Mouse (Mus musculus): Measurements from ENCODE around the gene 2610507B11Rik. TPM values are rescaled to one million over a fixed set of nuclear protein-coding genes. Genes with fewer than 3 reads are reported as not detected.

Gene 2610507B11Rik
- polyA plus RNA-seq (2012; ENCODE audit: low replicate concordance), result 23.0 and 73.1 TPM in 2 replicates

DNA sequence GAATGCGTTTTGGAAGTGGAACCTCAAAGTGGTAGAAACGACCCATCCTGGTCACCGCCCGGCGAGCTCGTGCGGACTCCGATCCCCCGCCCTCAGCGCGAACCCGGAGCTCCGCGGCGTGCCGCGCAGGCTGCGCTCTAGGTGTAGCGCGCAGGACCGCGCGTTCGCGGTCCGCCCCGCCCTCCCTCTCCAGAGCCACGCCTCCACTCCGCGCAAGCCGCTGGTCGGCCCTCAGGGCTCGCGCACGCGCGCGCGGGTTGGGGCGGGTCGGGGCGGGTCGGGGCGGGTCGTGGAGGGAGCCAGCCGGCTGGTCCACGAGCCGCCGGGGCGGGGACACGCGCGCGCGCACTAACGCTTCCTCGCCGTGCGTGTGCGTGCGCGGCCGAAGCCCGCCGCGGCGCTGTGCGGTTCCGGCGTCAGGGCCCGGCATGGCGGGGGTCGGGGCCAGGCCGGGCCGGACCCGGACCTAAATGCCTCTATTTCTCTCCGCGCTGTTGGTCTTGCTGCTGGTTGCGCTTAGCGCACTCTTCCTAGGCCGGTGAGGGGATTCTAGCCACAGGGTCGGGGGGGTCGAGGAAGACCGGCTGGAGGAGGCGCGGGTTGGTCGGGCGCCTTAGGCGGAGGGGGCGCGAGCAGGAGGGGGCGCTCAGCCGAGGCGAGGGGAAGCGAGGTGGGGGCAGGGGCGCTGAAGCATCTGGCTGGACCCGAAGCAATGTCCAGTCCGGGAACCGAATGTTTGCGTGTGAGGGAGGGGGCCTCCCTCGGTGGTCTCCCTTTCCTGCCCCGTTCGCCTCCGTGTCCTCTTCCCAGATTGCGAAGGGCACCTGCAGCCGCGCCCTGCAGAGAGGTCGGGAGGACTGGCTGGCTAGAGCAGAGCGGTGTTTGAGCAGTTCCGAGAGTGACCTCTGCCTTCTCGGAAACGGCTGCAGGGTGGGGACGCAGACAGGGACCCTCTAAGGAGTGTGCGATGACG, at the start of gene 2610507B11Rik:
Gene 2610507B11Rik (plus strand): TSS at position 373 of the 973 bp plus-strand sequence.

DNA sequence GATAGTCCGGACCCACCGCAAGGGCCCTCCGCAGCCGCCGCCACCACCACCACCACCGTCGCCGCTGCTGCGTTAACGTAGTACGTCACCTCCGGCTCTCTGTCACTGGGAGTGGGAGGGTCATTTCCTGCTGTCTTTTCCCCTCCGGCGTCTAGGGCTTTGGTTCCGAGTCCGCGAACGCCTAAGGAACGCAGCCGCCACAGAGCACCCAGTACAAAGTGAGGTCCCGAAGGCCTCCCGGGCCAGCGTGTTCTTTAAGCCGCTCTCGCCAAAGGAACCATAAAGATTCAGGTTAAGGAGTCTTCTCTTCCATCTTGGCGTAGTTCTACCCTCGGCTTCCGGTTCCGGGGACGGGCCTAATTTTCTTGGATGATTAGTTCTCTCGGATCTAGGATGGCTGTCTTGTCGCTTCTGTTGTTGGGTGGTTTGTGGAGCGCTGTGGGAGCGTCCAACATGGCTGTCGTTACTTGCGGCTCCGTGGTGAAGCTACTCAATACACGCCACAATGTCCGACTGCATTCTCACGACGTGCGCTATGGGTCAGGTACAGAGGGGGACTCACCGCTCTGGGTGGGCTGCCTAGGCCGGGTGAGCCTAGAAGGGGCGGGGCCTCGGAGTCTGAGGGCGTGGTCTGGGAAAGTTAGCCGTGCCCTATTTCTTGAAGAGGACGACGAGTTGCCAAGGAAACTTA, 15.8 kb upstream of the 2610507B11Rik start, which contains the start of the genes Sdf2 and Supt6:
Gene Sdf2 (plus strand): TSS at position 120 of the 691 bp plus-strand sequence.
Gene Supt6 (minus strand): TSS at position 361 of the 691 bp plus-strand sequence.

DNA sequence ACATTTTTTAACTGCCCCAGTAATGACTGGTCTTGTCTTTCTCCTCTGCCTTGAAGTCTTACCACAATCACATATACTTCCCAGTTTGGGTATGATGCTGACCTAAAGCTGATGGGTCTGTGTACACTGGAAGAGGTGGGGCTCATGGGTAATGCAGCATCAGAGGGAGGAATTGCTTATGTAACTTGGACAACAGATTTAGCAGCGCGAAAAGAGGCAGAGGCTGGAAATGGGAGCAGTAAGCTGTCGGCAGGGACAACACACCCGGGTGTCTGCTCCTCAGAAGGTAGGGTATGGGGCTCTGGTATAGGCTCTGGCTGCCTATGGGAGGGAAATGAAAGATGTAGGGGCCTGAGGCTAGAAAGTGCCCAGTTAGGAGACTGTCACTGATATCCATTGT, 29.1 kb downstream of the 2610507B11Rik start, which contains the start of gene BC030499:
Gene BC030499 (plus strand): TSS at position 188 of the 400 bp plus-strand sequence.

DNA sequence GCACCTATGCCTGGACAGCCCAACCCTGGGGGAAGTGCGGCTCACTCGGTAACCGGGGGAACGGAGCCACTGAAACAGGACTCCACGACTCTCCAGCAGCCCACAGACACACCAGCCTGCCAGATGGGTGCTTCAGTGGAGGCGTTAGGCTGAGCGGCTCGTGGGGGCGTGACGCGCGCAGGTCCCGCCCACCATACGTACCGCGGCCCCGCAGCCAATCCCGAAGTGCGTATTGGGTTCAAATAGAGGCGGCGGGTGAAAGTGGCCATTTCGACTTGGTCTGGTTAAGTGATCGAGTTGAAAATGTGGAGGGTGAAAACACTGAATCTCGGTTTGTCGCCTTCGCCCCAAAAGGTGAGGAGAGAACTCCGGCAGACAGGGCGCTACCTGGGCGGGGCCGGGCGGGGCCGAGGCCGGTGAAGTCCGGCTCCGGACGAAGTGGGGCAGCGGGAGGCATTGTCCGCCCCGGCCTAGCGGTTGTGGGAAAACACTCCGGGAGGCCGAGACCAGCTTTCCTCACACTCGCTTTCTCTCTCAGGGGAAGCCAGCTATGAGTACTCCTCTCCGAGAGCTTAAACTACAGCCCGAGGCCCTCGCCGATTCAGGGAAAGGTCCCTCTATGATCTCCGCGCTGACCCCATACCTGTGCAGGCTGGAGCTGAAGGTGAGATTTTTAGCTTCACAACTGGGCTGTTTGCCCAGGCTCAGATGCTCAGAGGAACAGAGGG, 40.0 kb downstream of the 2610507B11Rik start, which contains the start of gene Spag5:
Gene Spag5 (plus strand): TSS at position 173 of the 728 bp plus-strand sequence.

GRCm38 (mm10) chr11:78322860-78323259, 61.3 kb downstream of the 2610507B11Rik start, which contains the start of gene Aldoc:
TSS of gene Aldoc (plus strand) at chr11:78322968.

DNA sequence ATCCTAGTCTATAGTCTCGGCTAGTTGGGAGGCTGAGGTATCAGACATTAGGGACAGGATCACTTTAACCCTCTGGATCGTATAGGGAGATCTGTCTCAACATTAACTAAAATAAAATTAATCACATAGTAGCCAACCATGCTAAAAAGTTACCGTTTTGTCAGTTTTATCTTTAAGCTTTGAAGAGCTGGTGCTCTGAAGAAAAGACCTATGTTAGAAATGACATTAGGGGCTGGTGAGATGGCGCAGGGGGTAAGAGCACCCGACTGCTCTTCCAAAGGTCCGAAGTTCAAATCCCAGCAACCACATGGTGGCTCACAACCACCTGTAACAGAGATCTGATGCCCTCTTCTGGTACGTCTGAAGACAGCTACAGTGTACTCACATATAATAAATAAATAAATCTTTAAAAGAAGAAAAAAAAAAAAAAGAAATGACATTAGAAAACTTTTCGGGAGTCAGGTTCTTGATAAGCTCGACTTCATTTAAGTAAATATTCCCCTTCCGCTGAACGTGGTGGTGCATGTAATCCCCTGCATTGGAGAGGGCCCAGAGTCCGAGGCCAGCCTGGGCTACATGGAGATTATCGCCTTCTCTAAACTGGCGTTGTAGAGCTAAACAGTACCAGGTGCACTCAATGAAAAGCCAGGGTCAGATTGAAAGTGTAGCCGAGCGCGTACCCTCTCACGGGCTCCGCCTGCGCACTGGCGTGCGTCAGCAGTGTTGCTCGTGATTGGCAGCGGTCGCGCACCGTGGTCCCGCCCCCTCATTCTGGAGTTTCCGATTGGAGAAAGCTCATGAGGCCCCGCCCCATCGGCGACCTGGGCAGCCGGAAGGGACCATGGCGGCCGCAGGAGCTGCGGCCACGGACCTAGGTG, 66.3 kb downstream of the 2610507B11Rik start, which contains the start of gene Pigs:
Gene Pigs (plus strand): TSS at position 782 of the 878 bp plus-strand sequence.

Other genes with a start within 250 kb of the 2610507B11Rik start
- gene Dhrs13, start 229.5 kb upstream of the 2610507B11Rik start, polyA plus RNA-seq (2012; ENCODE audit: low replicate concordance), result 1.5 and 3.2 TPM in 2 replicates
- gene Flot2, start 223.8 kb upstream of the 2610507B11Rik start, polyA plus RNA-seq (2012; ENCODE audit: low replicate concordance), result 28.2 and 40.1 TPM in 2 replicates
- gene Eral1, start 181.4 kb upstream of the 2610507B11Rik start, polyA plus RNA-seq (2012; ENCODE audit: low replicate concordance), result 4.2 and 6.0 TPM in 2 replicates
- gene Fam222b, start 167.1 kb upstream of the 2610507B11Rik start, polyA plus RNA-seq (2012; ENCODE audit: low replicate concordance), result 34.4 and 71.5 TPM in 2 replicates
- 21.7 and 48.0 TPM in 2 replicates for gene Traf4, start 96.2 kb upstream of the 2610507B11Rik start, polyA plus RNA-seq (2012; ENCODE audit: low replicate concordance)
- 10.0 and 12.8 TPM in 2 replicates for gene Nek8, start 85.1 kb upstream of the 2610507B11Rik start, polyA plus RNA-seq (2012; ENCODE audit: low replicate concordance)
- 27.8 and 37.9 TPM in 2 replicates for gene Tlcd1, start 85.0 kb upstream of the 2610507B11Rik start, polyA plus RNA-seq (2012; ENCODE audit: low replicate concordance)
- 197 and 2,234 TPM in 2 replicates for gene Rpl23a, start 78.2 kb upstream of the 2610507B11Rik start, polyA plus RNA-seq (2012; ENCODE audit: low replicate concordance)
- gene Rab34, start 73.3 kb upstream of the 2610507B11Rik start, polyA plus RNA-seq (2012; ENCODE audit: low replicate concordance), result 7.2 and 11.3 TPM in 2 replicates
- gene Proca1, start 68.4 kb upstream of the 2610507B11Rik start, polyA plus RNA-seq (2012; ENCODE audit: low replicate concordance), result 0.20 TPM in 1 of 2 replicates, not detected in the other
- 7.2 and 15.6 TPM in 2 replicates for gene Sdf2, start 16.0 kb upstream of the 2610507B11Rik start, polyA plus RNA-seq (2012; ENCODE audit: low replicate concordance)
- 68.1 and 97.6 TPM in 2 replicates for gene Supt6, start 15.8 kb upstream of the 2610507B11Rik start, polyA plus RNA-seq (2012; ENCODE audit: low replicate concordance)
- not detected in 2 replicates for gene BC030499, start 29.1 kb downstream of the 2610507B11Rik start, polyA plus RNA-seq (2012; ENCODE audit: low replicate concordance)
- 2.1 and 18.1 TPM in 2 replicates for gene Spag5, start 39.8 kb downstream of the 2610507B11Rik start, polyA plus RNA-seq (2012; ENCODE audit: low replicate concordance)
- 0.53 and 3.2 TPM in 2 replicates for gene Aldoc, start 61.2 kb downstream of the 2610507B11Rik start, polyA plus RNA-seq (2012; ENCODE audit: low replicate concordance)
- 39.9 and 105 TPM in 2 replicates for gene Pigs, start 66.7 kb downstream of the 2610507B11Rik start, polyA plus RNA-seq (2012; ENCODE audit: low replicate concordance)
- 58.3 and 116 TPM in 2 replicates for gene Unc119, start 81.7 kb downstream of the 2610507B11Rik start, polyA plus RNA-seq (2012; ENCODE audit: low replicate concordance)
- not detected in 2 replicates for gene Foxn1, start 124.8 kb downstream of the 2610507B11Rik start, polyA plus RNA-seq (2012; ENCODE audit: low replicate concordance)
- gene Slc13a2, start 160.5 kb downstream of the 2610507B11Rik start, polyA plus RNA-seq (2012; ENCODE audit: low replicate concordance), result 0.12 TPM in 1 of 2 replicates, not detected in the other
- gene Slc46a1, start 203.9 kb downstream of the 2610507B11Rik start, polyA plus RNA-seq (2012; ENCODE audit: low replicate concordance), result 1.1 and 1.9 TPM in 2 replicates
- 0.72 and 1.3 TPM in 2 replicates for gene Sarm1, start 236.0 kb downstream of the 2610507B11Rik start, polyA plus RNA-seq (2012; ENCODE audit: low replicate concordance)
- gene Vtn, start 237.3 kb downstream of the 2610507B11Rik start, polyA plus RNA-seq (2012; ENCODE audit: low replicate concordance), result not detected in 2 replicates
- not detected in 2 replicates for gene Sebox, start 241.7 kb downstream of the 2610507B11Rik start, polyA plus RNA-seq (2012; ENCODE audit: low replicate concordance)